Mouse (Mus musculus): Measurements from ENCODE around the gene Poc1a.

GRCm38 (mm10) chr9:106309859-106310258 is 29.0 kb downstream of the Poc1a start:
- TF ChIP-seq CTCF (IDR thresholded peaks at IDR 0.05; ENCODE audit: control insufficient read depth, insufficient read depth, insufficient read length) (no peak), MYOD1 (IDR thresholded peaks at IDR 0.05; ENCODE audit: control insufficient read depth, insufficient read length, low read depth) (no peak), CEBPB (IDR thresholded peaks at IDR 0.05; ENCODE audit: low read depth) (no peak), MAX (IDR thresholded peaks at IDR 0.05) (no peak), USF1 (IDR thresholded peaks at IDR 0.05; ENCODE audit: low read depth) (no peak)
